In genomic region chr10:8885630-8886527, GRCm38 (mm10) we compare ENCODE assay signal across 8 mouse cellular contexts. TPM values are rescaled to one million over a fixed set of nuclear protein-coding genes. Genes with fewer than 3 reads are reported as not detected.
DNase-seq lines count a peak whose midpoint lies in the region; ATAC-seq lines count a peak whose summit lies in the region.

Gene Sash1, minus strand, starts transcription at chr10:8886070.

- H3K36me3 ChIP-seq in intestine, embryonic 15.5 days = no peaks in the 10 kb centered on the region

- H3K27ac ChIP-seq in intestine, embryonic 15.5 days = peak within 1 kb of the TSS; percentile 98

- H3K4me3 ChIP-seq in intestine, embryonic 15.5 days (replicated peaks) = peak within 1 kb of the TSS; percentile 84

- H3K9ac ChIP-seq in intestine, embryonic 15.5 days = peak within 1 kb of the TSS; percentile 81

- WGBS in intestine, embryonic 15.5 days = under 1% methylated on average over 79 of the region's 80 CpGs

- intact Hi-C loops in left cerebral cortex, postnatal 14 days (cut with DNase I) = loop anchor here (5.0 kb wide), 1 partner anchor 84 kb away; no protein-coding TSS in a partner anchor

- H3K9me3 ChIP-seq in intestine, embryonic 15.5 days = no peaks in the 10 kb centered on the region

- H3K4me2 ChIP-seq in intestine, embryonic 15.5 days (replicated peaks) = peak within 1 kb of the TSS; percentile 88

- peaks cover 3% of the 10 kb centered on the region; the same call in 1 of the 2 replicates for H3K4me1 ChIP-seq in intestine, embryonic 15.5 days (replicated peaks)

- peak; percentile 92 for ATAC-seq in intestine, embryonic 15.5 days
- ATAC-seq in megakaryocyte progenitor cell, adult 5-6 weeks (replicated peaks; ENCODE audit: poor library complexity) = peak; percentile 78

- peak; percentile 93 for DNase-seq in adrenal gland, postnatal 10 days
- DNase-seq in embryo, embryonic 11 days = peak; percentile 93
- DNase-seq in gastrocnemius, postnatal 4 days (ENCODE audit: low spot score in 2 of 2) = peak; percentile 70 to 85
- peak; percentile 70 to 71 for DNase-seq in left cerebral cortex, postnatal 14 days (ENCODE audit: low spot score in 2 of 2)
- DNase-seq in right cerebral cortex, postnatal 25 days = peak; percentile 67
- DNase-seq in urinary bladder, postnatal 25 days (ENCODE audit: low spot score) = peak; percentile 71

- H3K27me3 ChIP-seq in intestine, embryonic 15.5 days (replicated peaks) = no peaks in the 10 kb centered on the region

RNA-seq across cellular contexts. Expression of gene Sash1, which starts in this region (rescaled TPM):
- total RNA-seq in adrenal gland, postnatal 10 days (2021) = 10 to 100 TPM; 47.7 to 50.6 TPM
- 10 to 100 TPM; 61.2 to 71.6 TPM for total RNA-seq in gastrocnemius, postnatal 4 days (2021)
- 5.7 TPM in 2 replicates for polyA plus RNA-seq in intestine, embryonic 15.5 days (2015; fragmentation: Nextera tagmentation; extraction: Ambion mirVana)
- total RNA-seq in left cerebral cortex, postnatal 14 days (2021) = 10 to 100 TPM; 60.0 to 64.3 TPM
- 3.2 and 4.2 TPM in 2 replicates for total RNA-seq in megakaryocyte progenitor cell, adult 5-6 weeks (2015)
- total RNA-seq in megakaryocyte progenitor cell, adult 5-6 weeks (2017) = 2.7 and 2.8 TPM in 2 replicates

Comparison
In these comparisons a context has a peak if more than half of its experiments do, and no peak if none do; other contexts are left out.
1. Peak in every context shown above with its lines: DNase-seq, ATAC-seq, H3K4me3 ChIP-seq and H3K27ac ChIP-seq.
2. RNA of gene Sash1 (total RNA-seq): 61.2 to 71.6 TPM in gastrocnemius, postnatal 4 days, 60.0 to 64.3 TPM in left cerebral cortex, postnatal 14 days and 47.7 to 50.6 TPM in adrenal gland, postnatal 10 days; 2.7 to 4.2 TPM in megakaryocyte progenitor cell, adult 5-6 weeks; every median in the first group is over 4 times any median in the second.